Mouse (Mus musculus): ENCODE data around the gene Lsg1. TPM values are rescaled to one million over a fixed set of nuclear protein-coding genes. Genes with fewer than 3 reads are reported as not detected.
A peak's percentile ranks its signal among the peaks of the same experiment; 100 is the strongest.

Gene Lsg1
- polyA plus RNA-seq, 1 experiment from 2014 or later, result 80.7 TPM

GRCm38 (mm10) chr16:30535075-30535474 lies 52.3 kb downstream of the Lsg1 start:
- H3K4me2 ChIP-seq (ENCODE audit: low read depth, low read length, severe bottlenecking), result no peak overlapping the region
- H3K27ac ChIP-seq (ENCODE audit: low read depth, low read length), result no peak overlapping the region
- H3K9ac ChIP-seq (ENCODE audit: low read length), result no peak overlapping the region
- ATAC-seq (replicated peaks; ENCODE audit: low FRiP score), result no peak
- no peak for DNase-seq (ENCODE audit: low spot score)
- no peaks in the 10 kb centered on the region for H3K36me3 ChIP-seq (ENCODE audit: control insufficient read depth, insufficient read depth, low read length)
- no peaks in the 10 kb centered on the region; the same call in 1 of the 2 replicates for H3K4me1 ChIP-seq (replicated peaks; ENCODE audit: control insufficient read depth, insufficient read depth, low read length)
- no peak overlapping the region for H3K4me3 ChIP-seq (ENCODE audit: low read depth, low read length)
- 97% methylated on average over 1 of the region's 1 CpGs for WGBS
- no peaks in the 10 kb centered on the region for H3K27me3 ChIP-seq (ENCODE audit: control insufficient read depth, insufficient read depth, low read length)
- no peaks in the 10 kb centered on the region for H3K9me3 ChIP-seq (ENCODE audit: control insufficient read depth, low read length)

- no peak overlapping the region for H3K4me2 ChIP-seq (ENCODE audit: low read depth, low read length, severe bottlenecking)
- H3K4me1 ChIP-seq (replicated peaks; ENCODE audit: control insufficient read depth, insufficient read depth, low read length), result no peaks in the 10 kb centered on the region
- no peak overlapping the region for H3K4me3 ChIP-seq (ENCODE audit: low read depth, low read length)
- WGBS, result 74% methylated on average over 4 of the region's 4 CpGs
- H3K9me3 ChIP-seq (ENCODE audit: control insufficient read depth, low read length), result no peaks in the 10 kb centered on the region
- no peaks in the 10 kb centered on the region for H3K36me3 ChIP-seq (ENCODE audit: control insufficient read depth, insufficient read depth, low read length)
- H3K27me3 ChIP-seq (ENCODE audit: control insufficient read depth, insufficient read depth, low read length), result no peaks in the 10 kb centered on the region
- no peak overlapping the region for H3K9ac ChIP-seq (ENCODE audit: low read length)
- no peak overlapping the region for H3K27ac ChIP-seq (ENCODE audit: low read depth, low read length)
- DNase-seq (ENCODE audit: low spot score) (no peak), ATAC-seq (replicated peaks; ENCODE audit: low FRiP score) (no peak)
Measured at GRCm38 (mm10) chr16:30533592-30533991, 53.8 kb downstream of the Lsg1 start.

- Histone ChIP-seq H3K4me2 (ENCODE audit: low read depth, low read length, severe bottlenecking) (no peak overlapping the region), H3K9ac (ENCODE audit: low read length) (no peak overlapping the region), H3K9me3 (ENCODE audit: control insufficient read depth, low read length) (no peaks in the 10 kb centered on the region), H3K4me3 (ENCODE audit: low read depth, low read length) (no peak overlapping the region), H3K36me3 (ENCODE audit: control insufficient read depth, insufficient read depth, low read length) (no peaks in the 10 kb centered on the region), H3K27ac (ENCODE audit: low read depth, low read length) (no peak overlapping the region), H3K27me3 (ENCODE audit: control insufficient read depth, insufficient read depth, low read length) (no peaks in the 10 kb centered on the region), H3K4me1 (replicated peaks; ENCODE audit: control insufficient read depth, insufficient read depth, low read length) (no peaks in the 10 kb centered on the region)
- DNase-seq (ENCODE audit: low spot score), result no peak
- 75% methylated on average over 1 of the region's 1 CpGs for WGBS
- no peak for ATAC-seq (replicated peaks; ENCODE audit: low FRiP score)
Measured at GRCm38 (mm10) chr16:30532929-30533328, 54.5 kb downstream of the Lsg1 start.

- H3K4me1 ChIP-seq (replicated peaks; ENCODE audit: control insufficient read depth, insufficient read depth, low read length), result no peaks in the 10 kb centered on the region
- H3K9ac ChIP-seq (ENCODE audit: low read length), result no peak overlapping the region
- H3K36me3 ChIP-seq (ENCODE audit: control insufficient read depth, insufficient read depth, low read length), result no peaks in the 10 kb centered on the region
- no peaks in the 10 kb centered on the region for H3K27me3 ChIP-seq (ENCODE audit: control insufficient read depth, insufficient read depth, low read length)
- peak; percentile 76 for DNase-seq (ENCODE audit: low spot score)
- no peaks in the 10 kb centered on the region for H3K9me3 ChIP-seq (ENCODE audit: control insufficient read depth, low read length)
- no peak overlapping the region for H3K4me2 ChIP-seq (ENCODE audit: low read depth, low read length, severe bottlenecking)
- H3K4me3 ChIP-seq (ENCODE audit: low read depth, low read length), result no peak overlapping the region
- WGBS, result 30% methylated on average over 20 of the region's 20 CpGs
- peak; percentile 46; the same call in 1 of the 2 replicates for ATAC-seq (replicated peaks; ENCODE audit: low FRiP score)
- H3K27ac ChIP-seq (ENCODE audit: low read depth, low read length), result no peak overlapping the region
Measured at GRCm38 (mm10) chr16:30531761-30532406, 55.5 kb downstream of the Lsg1 start.

- H3K27me3 ChIP-seq (ENCODE audit: control insufficient read depth, insufficient read depth, low read length), result no peaks in the 10 kb centered on the region
- no peak for ATAC-seq (replicated peaks; ENCODE audit: low FRiP score)
- no peak for DNase-seq (ENCODE audit: low spot score)
Measured at GRCm38 (mm10) chr16:30530815-30531214, 56.6 kb downstream of the Lsg1 start.

GRCm38 (mm10) chr16:30528386-30528785 lies 59.0 kb downstream of the Lsg1 start:
- Histone ChIP-seq H3K27ac (ENCODE audit: low read depth, low read length) (no peak overlapping the region), H3K4me2 (ENCODE audit: low read depth, low read length, severe bottlenecking) (no peak overlapping the region), H3K27me3 (ENCODE audit: control insufficient read depth, insufficient read depth, low read length) (no peaks in the 10 kb centered on the region), H3K9me3 (ENCODE audit: control insufficient read depth, low read length) (no peaks in the 10 kb centered on the region), H3K4me1 (replicated peaks; ENCODE audit: control insufficient read depth, insufficient read depth, low read length) (no peaks in the 10 kb centered on the region), H3K9ac (ENCODE audit: low read length) (no peak overlapping the region), H3K4me3 (ENCODE audit: low read depth, low read length) (no peak overlapping the region), H3K36me3 (ENCODE audit: control insufficient read depth, insufficient read depth, low read length) (no peaks in the 10 kb centered on the region)
- DNase-seq (ENCODE audit: low spot score), result no peak
- 88% methylated on average over 8 of the region's 8 CpGs for WGBS
- ATAC-seq (replicated peaks; ENCODE audit: low FRiP score), result no peak

More at GRCm38 (mm10) chr16:30530815-30531214, 56.6 kb downstream of the Lsg1 start:
- Histone ChIP-seq H3K9me3 (ENCODE audit: control insufficient read depth, low read length) (no peaks in the 10 kb centered on the region), H3K4me1 (replicated peaks; ENCODE audit: control insufficient read depth, insufficient read depth, low read length) (no peaks in the 10 kb centered on the region), H3K36me3 (ENCODE audit: control insufficient read depth, insufficient read depth, low read length) (no peaks in the 10 kb centered on the region), H3K4me2 (ENCODE audit: low read depth, low read length, severe bottlenecking) (no peak overlapping the region), H3K9ac (ENCODE audit: low read length) (no peak overlapping the region), H3K27ac (ENCODE audit: low read depth, low read length) (no peak overlapping the region), H3K4me3 (ENCODE audit: low read depth, low read length) (no peak overlapping the region)
- 48% methylated on average over 4 of the region's 4 CpGs for WGBS

- Histone ChIP-seq H3K4me2 (ENCODE audit: low read depth, low read length, severe bottlenecking) (no peak overlapping the region), H3K4me1 (replicated peaks; ENCODE audit: control insufficient read depth, insufficient read depth, low read length) (no peaks in the 10 kb centered on the region), H3K9ac (ENCODE audit: low read length) (no peak overlapping the region), H3K4me3 (ENCODE audit: low read depth, low read length) (no peak overlapping the region), H3K36me3 (ENCODE audit: control insufficient read depth, insufficient read depth, low read length) (no peaks in the 10 kb centered on the region), H3K27me3 (ENCODE audit: control insufficient read depth, insufficient read depth, low read length) (no peaks in the 10 kb centered on the region), H3K9me3 (ENCODE audit: control insufficient read depth, low read length) (no peaks in the 10 kb centered on the region), H3K27ac (ENCODE audit: low read depth, low read length) (no peak overlapping the region)
- 83% methylated on average over 2 of the region's 2 CpGs for WGBS
- no peak for DNase-seq (ENCODE audit: low spot score)
- no peak for ATAC-seq (replicated peaks; ENCODE audit: low FRiP score)
Measured at GRCm38 (mm10) chr16:30527889-30528288, 59.5 kb downstream of the Lsg1 start.

GRCm38 (mm10) chr16:30525756-30526155 lies 61.6 kb downstream of the Lsg1 start:
- Histone ChIP-seq H3K36me3 (ENCODE audit: control insufficient read depth, insufficient read depth, low read length) (no peaks in the 10 kb centered on the region), H3K27me3 (ENCODE audit: control insufficient read depth, insufficient read depth, low read length) (no peaks in the 10 kb centered on the region), H3K4me2 (ENCODE audit: low read depth, low read length, severe bottlenecking) (no peak overlapping the region), H3K9me3 (ENCODE audit: control insufficient read depth, low read length) (no peaks in the 10 kb centered on the region), H3K9ac (ENCODE audit: low read length) (no peak overlapping the region), H3K4me1 (replicated peaks; ENCODE audit: control insufficient read depth, insufficient read depth, low read length) (no peaks in the 10 kb centered on the region), H3K4me3 (ENCODE audit: low read depth, low read length) (no peak overlapping the region), H3K27ac (ENCODE audit: low read depth, low read length) (no peak overlapping the region)
- no peak for DNase-seq (ENCODE audit: low spot score)
- 86% methylated on average over 14 of the region's 14 CpGs for WGBS
- ATAC-seq (replicated peaks; ENCODE audit: low FRiP score), result no peak

GRCm38 (mm10) chr16:30524481-30524880 lies 62.9 kb downstream of the Lsg1 start:
- 93% methylated on average over 6 of the region's 6 CpGs for WGBS

More at GRCm38 (mm10) chr16:30524481-30524880, 62.9 kb downstream of the Lsg1 start:
- no peaks in the 10 kb centered on the region for H3K27me3 ChIP-seq (ENCODE audit: control insufficient read depth, insufficient read depth, low read length)
- H3K9me3 ChIP-seq (ENCODE audit: control insufficient read depth, low read length), result no peaks in the 10 kb centered on the region
- DNase-seq (ENCODE audit: low spot score) (no peak), ATAC-seq (replicated peaks; ENCODE audit: low FRiP score) (no peak)
- no peaks in the 10 kb centered on the region for H3K4me1 ChIP-seq (replicated peaks; ENCODE audit: control insufficient read depth, insufficient read depth, low read length)
- H3K9ac ChIP-seq (ENCODE audit: low read length), result no peak overlapping the region
- no peaks in the 10 kb centered on the region for H3K36me3 ChIP-seq (ENCODE audit: control insufficient read depth, insufficient read depth, low read length)
- no peak overlapping the region for H3K4me3 ChIP-seq (ENCODE audit: low read depth, low read length)
- no peak overlapping the region for H3K4me2 ChIP-seq (ENCODE audit: low read depth, low read length, severe bottlenecking)
- H3K27ac ChIP-seq (ENCODE audit: low read depth, low read length), result no peak overlapping the region

All from forebrain, embryonic 11.5 days (tissue).